Mouse (Mus musculus) forelimb bud, embryonic 11.5 days (tissue): ENCODE results near the gene Osbpl5.
A peak's percentile ranks its signal among the peaks of the same experiment; 100 is the strongest.
"Not testable (repeated sequence)": the region's sequence is repeated elsewhere in the genome, so short reads cannot be mapped to it uniquely, and the experiment has no call there.

Experiments used
- DNase-seq: peaks from one replicate; pipeline ENCODE4 v3.0.0-alpha.2; 2012; ENCODE audit warnings: low read depth, low spot score

Gene Osbpl5

GRCm38 (mm10) chr7:143709395-143709794 lies 47.4 kb downstream of the Osbpl5 start:
- no peak for DNase-seq

DNA sequence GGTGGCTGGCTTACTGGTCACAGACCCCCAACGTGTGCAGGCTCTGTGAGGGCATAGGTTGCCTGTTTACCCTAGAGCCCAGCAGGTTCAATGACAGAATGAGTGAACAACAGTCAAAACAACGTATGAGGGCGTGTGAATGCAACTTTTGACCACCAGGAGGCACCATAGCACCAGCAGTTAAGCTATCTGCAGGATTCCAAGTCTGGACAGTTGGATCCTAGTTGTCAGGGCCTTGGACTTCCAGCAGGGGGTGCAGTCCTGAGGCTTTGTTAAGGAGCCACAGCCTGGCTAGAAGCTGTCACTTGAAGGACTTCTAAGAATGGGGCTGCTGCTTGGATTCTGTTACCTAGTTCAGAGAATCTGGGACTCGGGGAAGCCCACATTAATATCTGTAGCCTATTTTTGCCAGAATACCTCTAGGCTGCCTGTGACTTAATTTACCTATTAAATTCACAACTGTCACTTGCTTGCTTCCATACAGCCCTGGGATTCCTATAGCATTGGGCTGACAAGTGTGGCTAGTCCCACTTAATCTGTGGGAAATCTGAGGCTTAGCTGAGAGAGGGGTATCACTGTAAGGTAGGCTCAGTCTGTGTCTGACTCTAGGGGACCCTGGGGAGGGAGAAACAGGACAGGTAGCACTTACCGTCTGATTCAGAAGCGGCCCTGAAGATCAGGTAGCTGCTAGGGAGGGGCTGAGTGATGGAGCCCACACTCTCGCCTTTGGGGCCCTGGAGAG lies 49.9 kb downstream of the Osbpl5 start:
- peak; percentile 95 for DNase-seq

GRCm38 (mm10) chr7:143696140-143696539 lies 60.6 kb downstream of the Osbpl5 start:
- peak; percentile 36 for DNase-seq

DNA sequence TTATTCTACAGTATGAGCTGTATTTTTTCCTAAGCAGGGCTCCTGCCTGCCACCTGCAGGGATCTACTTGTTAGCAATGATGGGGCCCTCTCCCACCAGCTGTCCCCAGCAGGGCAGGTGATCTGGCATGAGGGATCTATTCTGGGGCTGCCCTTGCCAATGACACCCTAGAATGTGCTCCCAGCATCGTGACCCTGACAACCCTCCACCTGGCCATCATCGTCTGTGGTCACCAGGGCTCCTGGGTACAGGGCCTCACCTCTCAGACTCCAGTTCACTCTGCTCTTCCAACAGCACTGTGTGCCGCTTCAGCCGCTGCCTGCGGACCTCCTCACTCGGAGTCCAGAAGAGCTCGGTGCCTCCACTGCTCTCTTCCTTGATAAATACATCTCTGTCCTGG lies 62.2 kb downstream of the Osbpl5 start:
- no peak for DNase-seq

- no peak for DNase-seq
Observed at GRCm38 (mm10) chr7:143692746-143693510, 63.9 kb downstream of the Osbpl5 start.

GRCm38 (mm10) chr7:143691909-143692308 lies 64.9 kb downstream of the Osbpl5 start:
- DNase-seq, result no peak

- DNase-seq, result no peak
Observed at GRCm38 (mm10) chr7:143691181-143691580, 65.6 kb downstream of the Osbpl5 start.

- no peak for DNase-seq
Observed at GRCm38 (mm10) chr7:143689946-143690345, 66.8 kb downstream of the Osbpl5 start.

DNA sequence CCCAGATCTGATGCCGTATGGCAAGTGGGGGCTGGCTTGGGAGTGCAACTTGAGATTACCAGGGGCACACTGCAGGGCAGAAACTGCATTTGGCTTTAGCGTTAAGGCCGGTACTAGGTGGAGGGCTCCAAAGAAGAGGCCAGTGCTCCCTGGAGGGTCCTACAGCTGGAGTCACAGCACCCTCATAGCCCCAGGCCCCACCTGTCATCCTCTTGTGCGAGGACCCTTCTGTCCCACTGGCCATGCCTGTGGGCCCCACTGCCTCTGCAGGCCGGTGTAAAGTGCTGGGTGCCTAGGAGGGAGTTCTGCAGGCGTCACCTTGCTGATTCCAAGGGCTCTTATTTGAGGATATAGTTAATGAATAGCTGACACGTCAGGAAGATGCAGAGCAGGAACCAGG lies 67.3 kb downstream of the Osbpl5 start:
- DNase-seq, result no peak

DNA sequence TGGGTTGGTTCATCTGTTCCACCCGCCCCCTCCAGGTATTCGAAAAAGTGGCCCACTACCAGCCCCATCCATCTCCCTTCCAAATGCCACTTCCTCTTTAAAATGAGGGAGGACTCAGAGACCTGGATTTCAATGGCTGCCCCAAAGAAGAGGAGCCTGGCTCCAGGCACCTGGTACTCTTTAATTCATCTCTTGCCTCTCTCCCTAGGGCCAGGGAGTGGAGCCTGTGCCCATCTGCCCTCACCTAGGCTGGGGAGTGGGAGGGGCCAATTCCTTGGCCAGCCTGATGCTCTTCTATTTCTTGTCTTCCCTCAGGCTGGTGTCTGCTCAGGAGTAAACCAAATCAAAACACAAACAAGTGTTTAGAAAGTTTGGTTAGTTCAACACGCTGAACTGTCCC lies 70.1 kb downstream of the Osbpl5 start:
- DNase-seq, result not testable (repeated sequence)

DNA sequence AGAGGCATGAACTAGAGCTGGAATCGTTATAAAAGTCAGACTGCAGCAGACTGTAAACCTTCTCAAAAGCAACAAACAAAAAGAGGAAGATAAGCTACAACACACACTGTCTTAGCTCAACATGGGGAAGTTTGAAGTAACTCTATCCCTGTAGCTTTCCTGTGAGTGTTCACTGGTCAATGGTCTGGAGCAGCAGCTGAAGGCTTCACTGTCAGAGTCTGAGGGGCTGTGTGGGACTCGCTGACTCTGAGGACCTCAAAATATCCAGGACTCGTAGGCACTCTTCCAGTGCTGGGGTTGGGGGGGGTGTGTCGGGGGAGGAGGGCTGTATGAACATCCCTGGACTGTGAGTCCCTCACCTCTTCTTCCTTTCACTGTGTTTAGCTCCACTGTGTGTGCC lies 70.6 kb downstream of the Osbpl5 start:
- not testable (repeated sequence) for DNase-seq

GRCm38 (mm10) chr7:143685359-143686067 lies 71.3 kb downstream of the Osbpl5 start, which contains the start of gene Tnfrsf23:
Gene Tnfrsf23, minus strand, starts transcription at chr7:143685872.
- peak; percentile 61 for DNase-seq

DNA sequence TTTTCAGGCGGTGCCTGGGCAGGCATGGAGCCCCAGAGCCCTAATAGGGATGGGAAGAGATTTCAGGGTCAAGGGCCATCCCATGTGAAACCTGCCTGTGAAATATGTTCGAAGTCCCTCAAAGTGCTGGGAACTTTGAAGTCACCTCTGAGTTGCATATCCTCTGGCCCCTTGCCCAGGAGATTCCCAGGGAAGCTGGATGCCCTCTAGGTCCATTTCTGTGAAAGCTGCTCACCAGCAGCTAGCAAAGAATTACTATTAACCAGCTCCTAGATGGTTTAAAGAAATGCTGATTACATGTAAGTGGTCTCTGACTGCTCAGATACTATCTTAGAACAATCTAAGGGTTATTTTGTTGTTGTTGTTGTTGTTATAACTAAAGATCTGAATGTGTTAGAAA lies 72.2 kb downstream of the Osbpl5 start:
- not testable (repeated sequence) for DNase-seq

DNA sequence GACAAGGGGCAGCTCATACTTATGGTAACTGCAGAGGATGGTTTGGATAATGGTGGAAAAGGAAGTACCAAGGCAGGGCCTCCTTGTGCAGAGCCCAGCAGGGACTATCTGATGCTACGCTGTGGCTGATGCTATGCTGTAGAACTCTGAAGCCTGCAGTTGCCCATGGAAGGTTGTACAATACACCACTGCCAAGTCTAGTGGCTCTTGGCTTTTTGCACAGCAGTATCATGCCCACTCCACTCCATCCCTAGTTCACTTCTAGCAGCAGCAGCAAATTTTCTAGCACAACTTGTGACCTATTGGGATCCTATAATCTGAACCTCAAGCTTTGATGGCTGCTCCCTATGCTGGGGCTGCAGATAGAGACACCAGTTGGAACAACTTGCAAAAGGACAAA lies 75.2 kb downstream of the Osbpl5 start:
- DNase-seq, result no peak

DNA sequence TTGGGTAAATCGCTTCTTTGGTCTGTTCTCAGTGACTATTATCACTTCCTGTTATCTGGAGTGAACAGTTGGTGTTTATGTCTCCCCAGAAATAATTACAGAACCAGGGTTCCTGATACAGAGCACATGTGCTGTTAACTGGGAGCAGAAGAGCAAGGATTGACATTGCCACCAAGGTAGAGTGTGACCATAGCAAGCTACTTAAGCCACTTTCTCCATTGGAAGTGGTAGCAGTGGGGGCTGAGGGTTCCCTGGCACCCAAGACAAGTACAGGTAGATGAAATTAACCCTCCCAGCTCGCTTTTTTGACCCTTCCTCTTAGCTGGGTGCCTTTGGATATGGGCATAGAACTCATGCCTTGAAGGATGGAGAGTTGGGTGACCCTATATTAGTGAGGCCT lies 75.9 kb downstream of the Osbpl5 start:
- DNase-seq, result not testable (repeated sequence)

DNA sequence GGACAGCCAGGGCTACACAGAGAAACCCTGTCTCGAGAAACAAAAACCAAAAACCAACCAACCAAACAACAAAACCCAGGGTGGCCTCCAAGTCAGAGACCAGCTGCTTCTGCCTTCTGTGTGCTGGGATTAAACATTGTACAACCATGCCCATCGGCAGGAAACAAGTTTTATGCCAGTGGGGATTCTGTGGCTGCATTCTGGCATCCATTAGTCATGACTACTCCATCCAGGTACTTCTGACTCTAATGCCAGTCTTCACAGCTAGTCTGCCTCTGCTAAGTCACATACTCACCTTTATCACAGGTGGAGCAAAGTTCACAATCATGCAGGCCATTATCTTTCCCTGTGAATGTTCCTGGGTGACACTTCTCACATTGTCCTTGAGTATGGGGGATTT lies 77.1 kb downstream of the Osbpl5 start:
- not testable (repeated sequence) for DNase-seq

DNA sequence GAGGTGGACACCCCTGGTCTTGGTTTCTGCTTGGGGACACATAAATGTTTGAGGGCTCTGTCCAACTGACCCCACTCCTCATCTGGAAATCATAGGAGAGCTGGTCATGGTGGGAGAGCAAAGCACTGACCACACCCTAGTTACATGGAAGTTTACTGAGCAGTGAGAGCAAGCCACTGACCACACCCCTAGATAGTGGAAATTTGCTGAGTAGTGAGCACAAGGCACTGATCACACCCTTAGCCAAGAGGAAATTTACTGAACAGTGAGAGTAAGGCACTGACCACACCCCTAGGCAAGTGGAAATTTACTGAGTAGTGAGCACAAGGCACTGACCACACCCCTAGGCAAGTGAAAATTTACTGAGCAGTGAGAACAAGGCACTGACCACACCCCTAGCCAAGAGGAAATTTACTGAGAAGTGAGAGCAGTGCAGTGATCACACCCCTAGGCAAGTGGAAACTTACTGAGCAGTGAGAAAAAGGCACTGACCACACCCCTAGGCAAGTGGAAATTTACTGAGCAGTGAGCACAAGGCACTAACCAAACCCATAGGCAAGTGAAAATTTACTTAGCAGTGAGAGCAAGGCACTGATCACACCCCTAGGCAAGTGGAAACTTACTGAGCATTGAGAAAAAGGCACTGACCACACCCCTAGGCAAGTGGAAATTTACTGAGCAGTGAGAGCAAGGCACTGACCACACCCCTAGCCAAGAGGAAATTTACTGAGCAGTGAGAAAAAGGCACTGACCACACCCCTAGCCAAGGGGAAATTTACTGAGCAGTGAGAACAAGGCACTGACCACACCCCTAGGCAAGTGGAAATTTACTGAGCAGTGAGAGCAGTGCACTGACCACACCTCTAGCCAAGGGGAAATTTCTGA lies 90.1 kb downstream of the Osbpl5 start:
- DNase-seq, result no peak

GRCm38 (mm10) chr7:143663470-143663869 lies 93.3 kb downstream of the Osbpl5 start:
- no peak for DNase-seq

DNA sequence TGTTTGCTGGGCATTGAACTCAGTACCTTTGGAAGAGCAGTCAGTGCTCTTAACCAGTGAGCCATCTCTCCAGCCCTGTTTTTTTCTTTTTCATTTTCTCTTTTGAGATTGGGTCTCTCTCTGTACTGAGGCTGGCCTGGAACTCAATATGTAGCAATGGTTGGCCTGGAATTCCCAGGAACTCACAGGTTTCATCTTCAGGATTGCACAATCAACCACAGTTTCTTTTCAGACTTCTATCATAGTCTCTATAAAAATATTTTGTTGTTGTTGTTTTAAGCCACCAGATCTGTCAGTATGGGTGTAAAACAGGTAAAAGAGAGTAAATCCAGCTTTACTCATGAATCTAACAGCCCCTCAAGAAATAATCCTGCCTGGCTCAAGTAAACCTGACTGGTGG lies 96.0 kb downstream of the Osbpl5 start:
- no peak for DNase-seq

DNA sequence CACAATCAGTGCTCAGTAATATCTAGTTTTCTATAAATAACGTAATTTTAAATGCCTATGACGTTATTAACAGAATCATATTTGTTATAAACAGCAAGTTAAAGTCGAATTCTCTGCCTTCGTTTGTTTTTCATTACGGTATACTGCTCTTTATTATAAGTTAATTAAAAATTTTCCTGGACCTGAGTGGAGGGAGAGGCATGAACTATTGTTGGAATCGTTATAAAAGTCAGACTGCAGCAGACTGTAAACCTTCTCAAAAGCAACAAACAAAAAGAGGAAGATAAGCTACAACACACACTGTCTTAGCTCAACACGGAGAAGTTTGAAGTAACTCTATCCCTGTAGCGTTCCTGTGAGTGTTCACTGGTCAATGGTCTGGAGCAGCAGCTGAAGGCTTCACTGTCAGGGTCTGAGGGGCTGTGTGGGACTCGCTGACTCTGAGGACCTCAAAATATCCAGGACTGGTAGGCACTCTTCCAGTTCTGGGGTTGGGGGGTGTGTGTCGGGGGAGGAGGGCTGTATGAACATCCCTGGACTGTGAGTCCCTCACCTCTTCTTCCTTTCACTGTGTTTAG lies 106.9 kb downstream of the Osbpl5 start:
- DNase-seq, result not testable (repeated sequence)
